In genomic region chr17:26850358-26851135, GRCm38 (mm10) we compare ENCODE assay signal across 9 mouse cellular contexts. TPM values are rescaled to one million over a fixed set of nuclear protein-coding genes. Genes with fewer than 3 reads are reported as not detected.
DNase-seq lines count a peak whose midpoint lies in the region; ATAC-seq and TF ChIP-seq lines count a peak whose summit lies in the region.
"Had no signal": no experiment of that assay in that cellular context is flagged by ENCODE, and none has a peak within 500 bp of the region (broad histone marks: within the 10 kb centered on the region; RNA-seq: fewer than 3 reads in every experiment).

No protein-coding gene starts in this region.

- ATAC-seq in heart, embryonic 14.5 days (ENCODE audit: insufficient number of reproducible peaks, insufficient read depth, low FRiP score, low read depth) = peak; percentile 57
- no peak for ATAC-seq in liver, embryonic 11.5 days (replicated peaks; ENCODE audit: low FRiP score)
- ATAC-seq in stomach, postnatal 0 days (ENCODE audit: low FRiP score, low TSS enrichment) = no peak

- no peaks in the 10 kb centered on the region for H3K9me3 ChIP-seq in E14TG2a.4 (ENCODE audit: low read length)
- H3K9me3 ChIP-seq in heart, embryonic 14.5 days (ENCODE audit: control insufficient read depth, low read length) = no peaks in the 10 kb centered on the region
- no peaks in the 10 kb centered on the region for H3K9me3 ChIP-seq in liver, embryonic 11.5 days (ENCODE audit: control insufficient read depth, low read length)
- no peaks in the 10 kb centered on the region for H3K9me3 ChIP-seq in stomach, postnatal 0 days (ENCODE audit: control insufficient read depth, low read length)

- TF ChIP-seq EP300 in stomach, postnatal 0 days (optimal IDR thresholded peaks at IDR 0.05) = no peak

- peak overlapping the region; percentile 98 to 99 for H3K27ac ChIP-seq in heart, embryonic 14.5 days (replicated peaks in 1 of 2; ENCODE audit: control insufficient read depth in 1 of 2, insufficient read depth in 1 of 2, low read depth in 2 of 2, low read length in 2 of 2)
- H3K27ac ChIP-seq in liver, embryonic 11.5 days (ENCODE audit: low read depth, low read length) = no peak overlapping the region
- H3K27ac ChIP-seq in stomach, postnatal 0 days (replicated peaks) = no peak overlapping the region
- H3K27ac ChIP-seq in left cerebral cortex, adult 2 months = no peak overlapping the region

- WGBS in heart, embryonic 14.5 days = under 1% methylated on average over 48 of the region's 48 CpGs
- WGBS in liver, embryonic 11.5 days = under 1% methylated on average over 48 of the region's 48 CpGs
- whole genome bisulfite sequencing in stomach, postnatal 0 days = 1% methylated on average over 48 of the region's 48 CpGs

- peak overlapping the region; percentile 75 for H3K4me2 ChIP-seq in heart, embryonic 14.5 days (ENCODE audit: low read length)
- peak overlapping the region; percentile 59 for H3K4me2 ChIP-seq in liver, embryonic 11.5 days
- peak overlapping the region; percentile 46 for H3K4me2 ChIP-seq in stomach, postnatal 0 days (replicated peaks; ENCODE audit: low read depth)

- H3K27me3 ChIP-seq in E14TG2a.4 (ENCODE audit: insufficient read depth, low read length) = peaks cover 79% of the 10 kb centered on the region
- peaks cover 15% of the 10 kb centered on the region; the same call in 1 of the 2 replicates for H3K27me3 ChIP-seq in heart, embryonic 14.5 days (ENCODE audit: control insufficient read depth, insufficient read depth, low read length)
- peaks cover 89% of the 10 kb centered on the region for H3K27me3 ChIP-seq in liver, embryonic 11.5 days (replicated peaks; ENCODE audit: control insufficient read depth, insufficient read depth, low read length)
- peaks cover 37% of the 10 kb centered on the region for H3K27me3 ChIP-seq in stomach, postnatal 0 days (ENCODE audit: control insufficient read depth, insufficient read depth, low read length)

- H3K4me1 ChIP-seq in E14TG2a.4 (replicated peaks; ENCODE audit: low read depth, low read length) = peaks cover 22% of the 10 kb centered on the region
- H3K4me1 ChIP-seq in heart, embryonic 14.5 days (ENCODE audit: control insufficient read depth in 2 of 2, insufficient read depth in 2 of 2, low read length in 2 of 2) = peaks cover 2 to 12% of the 10 kb centered on the region in 2 experiments; a peak in 3 of 4 replicates
- H3K4me1 ChIP-seq in liver, embryonic 11.5 days (replicated peaks; ENCODE audit: control insufficient read depth, insufficient read depth, low read length) = peaks cover 10% of the 10 kb centered on the region; the same call in 1 of the 2 replicates
- no peaks in the 10 kb centered on the region for H3K4me1 ChIP-seq in stomach, postnatal 0 days (replicated peaks; ENCODE audit: control insufficient read depth, insufficient read depth)

- peak; percentile 66 for DNase-seq in ZHBTc4 (ENCODE audit: low read depth, low spot score)
- DNase-seq in liver, embryonic 11.5 days (ENCODE audit: low spot score) = no peak
- DNase-seq in stomach, postnatal 0 days (ENCODE audit: low spot score) = peak; percentile 36
- DNase-seq in cerebellum, adult 11-12 months = no peak
- DNase-seq in left cerebral cortex, adult 2 months (ENCODE audit: extremely low spot score in 1 of 2, low spot score in 2 of 2) = no peak
- DNase-seq in frontal cortex, adult 2 months (ENCODE audit: extremely low spot score in 1 of 2, low spot score in 1 of 2) = no peak

- intact Hi-C loops in left cerebral cortex, adult 2 months (cut with DNase I) = loop anchor here (2.0 kb wide), 1 partner anchor 18 kb away; no protein-coding TSS in a partner anchor

- peak overlapping the region; percentile 94 for H3K9ac ChIP-seq in heart, embryonic 14.5 days (ENCODE audit: low read length)
- no peak overlapping the region for H3K9ac ChIP-seq in liver, embryonic 11.5 days (ENCODE audit: low read depth, low read length)
- no peak overlapping the region for H3K9ac ChIP-seq in stomach, postnatal 0 days (ENCODE audit: low read length)

- H3K4me3 ChIP-seq in E14TG2a.4 (replicated peaks; ENCODE audit: low read length) = peak overlapping the region; percentile 69
- H3K4me3 ChIP-seq in heart, embryonic 14.5 days (ENCODE audit: control insufficient read depth in 1 of 2, insufficient read depth in 1 of 2, low read depth in 1 of 2, low read length in 2 of 2) = peak overlapping the region; percentile 54 to 78
- peak overlapping the region; percentile 30 for H3K4me3 ChIP-seq in liver, embryonic 11.5 days (ENCODE audit: low read depth, low read length)
- peak overlapping the region; percentile 33 for H3K4me3 ChIP-seq in stomach, postnatal 0 days (ENCODE audit: low read depth, low read length)
- no peak overlapping the region for H3K4me3 ChIP-seq in left cerebral cortex, adult 2 months

- no peaks in the 10 kb centered on the region for H3K36me3 ChIP-seq in E14TG2a.4 (ENCODE audit: insufficient read depth, low read length)
- H3K36me3 ChIP-seq in heart, embryonic 14.5 days (ENCODE audit: control insufficient read depth, insufficient read depth, low read length) = no peaks in the 10 kb centered on the region
- no peaks in the 10 kb centered on the region for H3K36me3 ChIP-seq in liver, embryonic 11.5 days (ENCODE audit: control insufficient read depth, insufficient read depth, low read length)
- H3K36me3 ChIP-seq in stomach, postnatal 0 days (ENCODE audit: control insufficient read depth, insufficient read depth, low read length) = no peaks in the 10 kb centered on the region

- TF ChIP-seq CTCF in E14TG2a.4 (conservative IDR thresholded peaks at IDR 0.05; ENCODE audit: low read length) = no peak
- no peak for TF ChIP-seq CTCF in stomach, postnatal 0 days (IDR thresholded peaks at IDR 0.05; ENCODE audit: low read depth)
- TF ChIP-seq CTCF in left cerebral cortex, adult 2 months (IDR thresholded peaks at IDR 0.05) = no peak

RNA-seq across cellular contexts. Expression of gene Nkx2-5, which starts 5.7 kb away (rescaled TPM):
- polyA plus RNA-seq in heart, embryonic 14.5 days (2014; fragmentation: Nextera tagmentation; extraction: Ambion mirVana) = 172 and 177 TPM in 2 replicates
- polyA plus RNA-seq in liver, embryonic 11.5 days (2014; fragmentation: Nextera tagmentation; extraction: Ambion mirVana) = 1.0 and 2.1 TPM in 2 replicates
- polyA plus RNA-seq in stomach, postnatal 0 days (2015; fragmentation: Nextera tagmentation; extraction: Ambion mirVana) = 0.17 and 0.91 TPM in 2 replicates
- total RNA-seq in left cerebral cortex, adult 2 months (2021) = not detected
- polyA plus RNA-seq in frontal cortex, adult 2 months (2012; rRNA removed) = not detected in 2 replicates
- polyA plus RNA-seq: neural tube, embryonic 11.5 days had no signal

Comparison
In these comparisons a context has a peak if more than half of its experiments do, and no peak if none do; other contexts are left out.
1. DNase-seq: peak in ZHBTc4 (single experiment) and stomach, postnatal 0 days (single experiment); none in liver, embryonic 11.5 days (single experiment), cerebellum, adult 11-12 months (single experiment), left cerebral cortex, adult 2 months (0 of 2) and frontal cortex, adult 2 months (0 of 2).
2. H3K27ac ChIP-seq: peak in heart, embryonic 14.5 days (2 of 2); none in liver, embryonic 11.5 days (single experiment), stomach, postnatal 0 days (single experiment) and left cerebral cortex, adult 2 months (single experiment).
3. RNA of gene Nkx2-5, which starts 5.7 kb away (polyA plus RNA-seq): 172 to 177 TPM in heart, embryonic 14.5 days; 1.0 to 2.1 TPM in liver, embryonic 11.5 days, 0.17 to 0.91 TPM in stomach, postnatal 0 days and not detected in frontal cortex, adult 2 months; every median in the first group is over 10 times any median in the second.
4. Peak in every context shown above with its lines, with median percentiles within 50 percentile points of each other: H3K4me2 ChIP-seq.